Mouse (Mus musculus) embryonic facial prominence, embryonic 12.5 days (tissue): ENCODE measurements around the gene Sema4g. TPM values are rescaled to one million over a fixed set of nuclear protein-coding genes. Genes with fewer than 3 reads are reported as not detected.

Experiments
- ATAC-seq: fragments of 200-750 bp; cut with Nextera tagmentation; 2 replicates; pipeline ENCODE4 v1.8.0; 2017; ENCODE audit not compliant: insufficient number of reproducible peaks, insufficient read depth, low FRiP score, low TSS enrichment
- H3K27ac ChIP-seq: fragments of 300-500 bp; sonication (generic); 2 replicates; pipeline ENCODE4 v1.5.1; 2016; ENCODE audit warnings: mild to moderate bottlenecking
- H3K27me3 ChIP-seq: fragments of 300-500 bp; sonication (generic); 2 replicates; pipeline ENCODE4 v1.6.1; 2016; ENCODE audit warnings: mild to moderate bottlenecking, moderate library complexity
- H3K36me3 ChIP-seq: fragments of 300-500 bp; sonication (generic); 2 replicates; pipeline ENCODE4 v1.6.1; 2016; ENCODE audit warnings: mild to moderate bottlenecking
- H3K4me1 ChIP-seq: fragments of 300-500 bp; sonication (generic); 2 replicates; pipeline ENCODE4 v1.6.1; 2016
- H3K4me2 ChIP-seq: fragments of 300-500 bp; sonication (generic); replicated peaks from 2 replicates; pipeline ENCODE4 v1.6.1; 2016; ENCODE audit warnings: mild to moderate bottlenecking, moderate library complexity
- H3K4me3 ChIP-seq: fragments of 300-500 bp; sonication (generic); 2 replicates; pipeline ENCODE4 v1.5.1; 2016; ENCODE audit warnings: mild to moderate bottlenecking
- H3K9ac ChIP-seq: fragments of 300-500 bp; sonication (generic); 2 replicates; pipeline ENCODE4 v1.6.1; 2016; ENCODE audit warnings: mild to moderate bottlenecking, moderate library complexity
- H3K9me3 ChIP-seq: fragments of 300-500 bp; sonication (generic); 2 replicates; pipeline ENCODE4 v1.6.1; 2016; ENCODE audit warnings: mild to moderate bottlenecking, moderate library complexity
- WGBS: fragments of 180-500 bp; shearing (Covaris S2); methylation state at CpG from one replicate; pipeline ENCODE4 v1.1.7; 2016; 5-methylcytosine and 5-hydroxymethylcytosine counted together
- polyA plus RNA-seq: library from polyadenylated mRNA; unstranded; fragments of >200 nt; fragmentation: Nextera tagmentation; extraction: Ambion mirVana; gene quantifications from 2 replicates; pipeline ENCODE4 v1.2.1, GENCODE M21; 2016

Sema4g gene
- polyA plus RNA-seq, 1 experiment from 2014 or later: 7.0 TPM

DNA sequence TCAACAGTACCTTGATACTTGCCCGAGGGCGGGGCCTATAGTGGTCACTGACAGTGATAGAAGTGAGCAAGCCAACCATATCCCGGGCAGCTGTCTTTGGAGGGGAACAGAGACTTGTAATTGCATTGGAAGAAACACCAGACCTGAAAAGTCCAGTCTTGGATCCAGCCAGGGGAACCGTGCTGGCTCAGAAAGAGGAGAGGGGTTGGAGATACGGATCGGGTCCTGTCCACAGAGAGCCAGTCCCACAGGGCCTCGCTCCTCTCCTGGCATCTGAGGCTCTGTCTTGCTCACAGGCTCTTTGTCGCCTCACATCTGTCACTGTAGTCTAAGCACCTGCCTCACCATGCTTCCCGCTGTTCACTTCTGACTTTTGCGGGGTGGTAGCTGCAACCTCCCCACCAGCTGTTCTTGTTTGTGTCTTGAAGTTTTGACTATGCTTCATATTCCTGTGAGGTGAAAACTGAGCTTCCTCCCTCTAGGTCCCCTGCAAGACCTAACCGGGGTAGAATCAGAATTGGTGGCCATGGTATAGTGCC is 55.6 kb downstream of the Sema4g start:
- no peaks in the 10 kb centered on the region for H3K9me3 ChIP-seq
- 64% methylated on average over 11 of the region's 11 CpGs for WGBS
- no peak overlapping the region for H3K4me3 ChIP-seq
- H3K4me1 ChIP-seq: peaks cover 24% of the 10 kb centered on the region
- no peak overlapping the region for H3K27ac ChIP-seq
- ATAC-seq: no peak
- H3K4me2 ChIP-seq: no peak overlapping the region
- peaks cover 46% of the 10 kb centered on the region for H3K27me3 ChIP-seq
- H3K9ac ChIP-seq: no peak overlapping the region
- no peaks in the 10 kb centered on the region for H3K36me3 ChIP-seq

DNA sequence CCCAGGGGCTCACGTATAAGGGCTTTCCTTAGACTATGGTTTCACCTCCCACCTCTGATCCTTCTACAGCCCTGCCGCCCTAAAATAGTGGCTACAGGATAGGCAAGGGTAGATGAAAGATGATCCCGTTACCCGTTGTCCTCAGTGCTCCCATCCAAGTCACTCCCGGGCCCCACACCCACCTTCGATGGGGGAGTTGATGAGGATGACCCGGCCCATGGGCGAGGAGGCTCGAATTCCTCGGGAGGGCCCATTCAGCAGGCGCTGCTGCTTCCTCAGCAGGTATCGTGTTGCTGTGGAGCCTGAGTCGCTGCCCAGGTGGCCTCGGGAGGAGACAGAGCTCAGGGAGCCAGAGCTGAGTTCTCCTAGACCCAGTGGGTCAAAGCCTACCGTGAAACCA is 56.3 kb downstream of the Sema4g start:
- H3K9ac ChIP-seq: no peak overlapping the region
- H3K36me3 ChIP-seq: no peaks in the 10 kb centered on the region
- H3K27ac ChIP-seq: no peak overlapping the region
- no peak overlapping the region for H3K4me2 ChIP-seq
- peaks cover 38% of the 10 kb centered on the region for H3K27me3 ChIP-seq
- no peaks in the 10 kb centered on the region for H3K9me3 ChIP-seq
- peaks cover 24% of the 10 kb centered on the region for H3K4me1 ChIP-seq
- ATAC-seq: no peak
- WGBS: 37% methylated on average over 15 of the region's 15 CpGs
- no peak overlapping the region for H3K4me3 ChIP-seq

DNA sequence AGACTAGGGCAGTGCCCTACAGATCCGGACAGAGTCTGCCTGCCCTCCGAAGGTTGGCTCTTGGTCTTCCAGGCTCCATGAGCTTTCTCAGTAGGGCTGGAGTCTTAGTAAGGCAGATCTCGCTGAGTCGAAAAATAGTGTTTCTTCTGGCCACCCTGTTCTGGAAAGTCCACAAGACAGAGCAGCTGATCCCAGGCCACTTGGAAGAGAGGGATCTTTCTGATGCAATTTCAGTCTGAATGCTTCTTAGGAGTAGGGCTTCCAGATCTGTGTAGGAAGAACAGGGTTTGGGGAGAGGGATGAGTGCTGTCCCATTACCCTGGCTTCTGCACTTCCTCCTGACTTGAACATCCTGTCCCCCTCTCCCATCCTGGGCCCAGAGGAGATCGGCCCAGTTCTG is 56.8 kb downstream of the Sema4g start, which contains the start of gene Pdzd7:
Gene Pdzd7 (minus strand): TSS at position 67 of the 400 bp plus-strand sequence.
- H3K4me2 ChIP-seq: peak within 1 kb of the TSS; percentile 79
- H3K27me3 ChIP-seq: peaks cover 34% of the 10 kb centered on the region
- ATAC-seq: no peak
- peak within 1 kb of the TSS; percentile 52 for H3K4me3 ChIP-seq
- no peaks in the 10 kb centered on the region for H3K36me3 ChIP-seq
- peaks cover 24% of the 10 kb centered on the region for H3K4me1 ChIP-seq
- no peaks in the 10 kb centered on the region for H3K9me3 ChIP-seq
- 0 out of 2 replicates have a peak within 1 kb of the TSS, but pooled peaks have one; percentile 52 for H3K9ac ChIP-seq
- no peak within 1 kb of the TSS for H3K27ac ChIP-seq
- 76% methylated on average over 5 of the region's 5 CpGs for WGBS

DNA sequence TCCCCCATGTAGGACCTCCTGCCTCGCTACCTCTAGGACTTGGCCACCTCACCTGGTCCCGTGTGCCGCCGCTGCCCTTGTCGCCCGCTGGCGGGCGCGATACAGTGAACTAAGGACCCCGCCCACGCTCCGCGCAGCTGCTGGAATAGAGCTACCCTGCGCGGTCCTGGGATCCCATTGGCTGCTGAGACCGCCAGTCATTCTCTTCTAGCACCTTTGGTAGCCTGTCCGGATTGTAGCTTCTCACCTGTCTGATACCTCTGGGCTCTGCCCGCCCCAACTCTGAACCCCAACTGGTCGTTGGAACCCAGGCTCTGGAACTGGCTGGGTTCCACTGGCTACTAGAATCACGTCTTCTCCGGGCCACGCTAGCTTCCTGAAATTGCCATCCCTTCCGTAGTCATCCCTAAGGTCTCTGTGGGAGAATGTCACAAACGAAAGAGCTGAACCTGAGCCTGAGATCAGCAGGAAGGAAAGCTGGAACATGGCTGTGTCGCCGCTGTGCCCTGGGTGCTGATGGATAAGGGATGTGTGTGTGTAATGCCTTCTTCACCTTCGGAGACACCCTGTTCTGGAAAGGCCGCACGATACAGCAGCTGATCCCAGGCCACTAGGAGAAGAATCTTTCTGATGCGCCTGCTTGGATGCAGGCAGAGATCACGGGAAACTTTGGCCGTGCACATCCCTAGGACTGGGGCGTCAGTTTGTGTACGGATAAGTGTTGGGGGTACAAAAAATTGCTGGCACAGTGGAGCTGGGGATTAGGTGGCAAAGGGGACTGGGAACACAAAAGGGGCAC is 57.8 kb downstream of the Sema4g start:
- H3K27me3 ChIP-seq: peaks cover 27% of the 10 kb centered on the region

DNA sequence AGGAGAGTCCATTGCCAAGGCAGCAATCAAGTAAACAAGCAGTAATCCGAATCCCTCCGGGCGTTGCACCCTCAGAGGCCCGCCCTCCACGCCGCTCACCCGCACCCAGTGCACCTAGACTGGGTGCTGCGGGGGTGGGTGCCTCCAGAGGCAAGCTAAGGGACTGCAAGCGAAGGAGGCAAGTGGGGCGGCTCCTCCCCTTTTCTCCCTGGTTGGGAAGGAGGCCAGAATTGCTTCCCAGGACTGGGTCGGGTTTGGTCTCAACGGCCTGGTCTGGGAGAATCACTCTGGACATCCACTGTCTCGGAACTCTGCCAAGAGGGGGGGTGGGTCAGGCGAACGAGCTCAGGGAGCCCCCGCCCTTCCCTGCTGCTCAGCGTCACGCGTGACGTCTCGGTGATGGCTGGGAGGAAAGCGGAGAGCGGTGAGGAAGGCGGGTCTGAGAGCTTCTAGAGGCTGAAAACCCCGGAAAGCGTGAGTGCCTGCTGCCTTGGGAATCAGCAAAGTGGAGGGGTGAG is 58.6 kb downstream of the Sema4g start, which contains the start of gene Sfxn3:
Gene Sfxn3 (plus strand): TSS at position 87 of the 518 bp plus-strand sequence.
- Histone ChIP-seq H3K27ac (peak within 1 kb of the TSS; percentile 86), H3K4me1 (peaks cover 24% of the 10 kb centered on the region), H3K27me3 (peaks cover 26% of the 10 kb centered on the region), H3K36me3 (peaks cover 3% of the 10 kb centered on the region), H3K4me3 (peak within 1 kb of the TSS; percentile 52), H3K9me3 (no peaks in the 10 kb centered on the region), H3K9ac (peak within 1 kb of the TSS; percentile 52), H3K4me2 (peak within 1 kb of the TSS; percentile 79)
- 1% methylated on average over 26 of the region's 26 CpGs for WGBS
- peak; percentile 68 for ATAC-seq

More for the DNA sequence above, 57.8 kb downstream of the Sema4g start:
- peaks cover 24% of the 10 kb centered on the region for H3K4me1 ChIP-seq
- peak; percentile 50; the same call in 1 of the 2 replicates for ATAC-seq
- peak overlapping the region; percentile 79 for H3K4me2 ChIP-seq
- H3K9ac ChIP-seq: peak overlapping the region; percentile 52
- WGBS: 3% methylated on average over 34 of the region's 34 CpGs
- H3K9me3 ChIP-seq: no peaks in the 10 kb centered on the region
- H3K4me3 ChIP-seq: peak overlapping the region; percentile 52
- H3K27ac ChIP-seq: 0 out of 2 replicates have a peak overlapping the region, but pooled peaks have one; percentile 86
- H3K36me3 ChIP-seq: no peaks in the 10 kb centered on the region

DNA sequence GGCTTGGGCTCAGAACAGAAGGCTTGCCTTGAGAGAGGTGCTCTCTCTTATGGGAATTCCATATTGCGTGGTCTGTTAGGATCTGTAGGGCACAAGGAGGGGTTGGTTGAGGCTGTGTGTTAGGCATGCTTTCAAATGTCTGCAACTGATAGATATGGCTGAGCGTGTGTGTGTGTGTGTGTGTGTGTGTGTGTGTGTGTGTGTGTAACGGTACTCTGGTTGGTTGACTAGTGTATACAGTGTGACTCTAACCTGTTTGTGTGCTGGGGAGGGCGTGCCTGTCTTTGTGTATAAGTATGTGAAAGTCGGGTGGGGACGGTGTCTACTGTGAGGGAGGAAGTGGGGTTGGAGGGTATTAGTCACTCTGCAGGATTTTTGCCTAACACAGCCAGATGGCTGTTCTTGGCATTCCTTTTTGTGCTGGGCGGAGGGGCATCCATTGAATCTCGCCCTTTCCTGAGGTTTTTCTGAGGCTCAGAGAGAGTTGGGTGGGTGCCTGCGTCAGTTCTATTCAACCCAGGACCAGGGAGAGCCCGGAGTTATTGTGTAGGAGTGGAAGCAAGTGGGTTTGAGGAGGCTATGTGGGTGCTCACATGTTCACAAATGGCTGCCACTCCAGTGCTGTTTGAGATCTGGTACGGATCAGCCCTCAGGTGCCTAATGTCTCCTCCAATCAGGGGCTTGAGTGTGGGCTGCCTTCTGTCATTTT is 59.2 kb downstream of the Sema4g start:
- peak overlapping the region; percentile 52 for H3K4me3 ChIP-seq
- peak; percentile 64 for ATAC-seq
- no peaks in the 10 kb centered on the region for H3K9me3 ChIP-seq
- peak overlapping the region; percentile 86 for H3K27ac ChIP-seq
- H3K4me2 ChIP-seq: peak overlapping the region; percentile 79
- 42% methylated on average over 11 of the region's 11 CpGs for WGBS
- peaks cover 24% of the 10 kb centered on the region for H3K4me1 ChIP-seq
- peak overlapping the region; percentile 52 for H3K9ac ChIP-seq
- peaks cover 26% of the 10 kb centered on the region for H3K27me3 ChIP-seq
- peaks cover 5% of the 10 kb centered on the region for H3K36me3 ChIP-seq

DNA sequence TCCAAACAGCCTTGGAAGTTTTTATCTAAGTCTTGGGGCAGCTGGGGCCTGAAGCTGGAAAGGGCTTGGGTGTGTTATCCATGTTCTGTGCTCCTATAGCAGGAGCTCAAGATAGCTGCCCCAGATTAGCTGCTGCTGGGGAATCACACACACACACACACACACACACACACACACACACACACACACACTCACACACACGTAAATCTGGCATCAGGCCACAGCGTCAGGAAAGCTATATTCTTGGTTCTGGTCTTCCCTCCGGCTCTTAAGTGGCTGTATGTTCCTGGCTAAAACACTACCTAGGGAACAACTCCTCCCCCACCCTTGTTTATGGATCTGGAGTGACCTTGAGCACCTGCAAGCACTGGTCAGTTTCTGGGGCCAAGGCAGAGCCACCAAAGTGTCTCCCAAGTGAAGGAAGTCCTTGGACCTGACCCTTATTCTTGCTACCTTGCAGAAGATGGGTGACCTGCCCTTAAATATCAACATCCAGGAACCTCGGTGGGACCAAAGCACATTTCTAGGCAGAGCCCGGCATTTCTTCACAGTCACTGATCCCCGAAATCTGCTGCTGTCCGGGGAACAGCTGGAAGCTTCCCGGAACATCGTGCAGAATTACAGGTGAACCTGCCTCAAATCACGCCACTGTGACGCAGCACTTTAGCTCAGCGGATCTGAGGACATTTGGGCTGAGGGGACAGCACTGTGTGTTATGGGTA is 59.9 kb downstream of the Sema4g start:
- H3K9me3 ChIP-seq: no peaks in the 10 kb centered on the region
- H3K27ac ChIP-seq: no peak overlapping the region
- 80% methylated on average over 12 of the region's 12 CpGs for whole genome bisulfite sequencing
- peaks cover 10% of the 10 kb centered on the region for H3K36me3 ChIP-seq
- H3K4me3 ChIP-seq: peak overlapping the region; percentile 52
- H3K27me3 ChIP-seq: peaks cover 26% of the 10 kb centered on the region
- peak overlapping the region; percentile 52; the same call in 1 of the 2 replicates for H3K9ac ChIP-seq
- no peak for ATAC-seq
- H3K4me2 ChIP-seq: peak overlapping the region; percentile 79
- peaks cover 24% of the 10 kb centered on the region for H3K4me1 ChIP-seq

DNA sequence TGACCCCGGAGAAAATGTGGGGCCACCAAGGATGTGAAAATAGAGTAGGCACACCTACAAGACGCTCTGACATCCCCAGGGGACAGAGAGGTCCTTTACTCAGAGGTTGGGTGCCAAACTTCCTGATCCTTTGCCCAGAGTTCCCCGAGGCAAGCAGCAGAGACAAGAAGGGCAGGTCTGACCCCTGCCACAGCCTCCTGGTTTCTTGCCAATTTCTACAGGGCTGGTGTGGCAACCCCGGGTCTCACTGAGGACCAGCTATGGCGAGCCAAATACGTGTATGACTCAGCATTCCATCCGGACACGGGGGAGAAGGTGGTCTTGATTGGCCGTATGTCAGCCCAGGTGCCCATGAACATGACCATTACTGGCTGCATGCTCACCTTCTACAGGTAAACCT is 60.6 kb downstream of the Sema4g start:
- Histone ChIP-seq H3K36me3 (peaks cover 10% of the 10 kb centered on the region), H3K27ac (no peak overlapping the region), H3K4me1 (peaks cover 24% of the 10 kb centered on the region), H3K9ac (no peak overlapping the region), H3K27me3 (peaks cover 22% of the 10 kb centered on the region), H3K4me2 (no peak overlapping the region), H3K4me3 (no peak overlapping the region), H3K9me3 (no peaks in the 10 kb centered on the region)
- ATAC-seq: no peak
- 67% methylated on average over 9 of the region's 9 CpGs for WGBS

Other genes starting within 250 kb of the Sema4g start
- 0.55 and 0.95 TPM in 2 replicates for gene Pax2, start 233.1 kb upstream of the Sema4g start, polyA plus RNA-seq
- 50.1 and 51.6 TPM in 2 replicates for gene Slf2, start 58.0 kb upstream of the Sema4g start, polyA plus RNA-seq
- 28.6 and 29.1 TPM in 2 replicates for gene Twnk, start 16.6 kb downstream of the Sema4g start, polyA plus RNA-seq
- gene Mrpl43, start 17.3 kb downstream of the Sema4g start, polyA plus RNA-seq: 74.5 and 75.8 TPM in 2 replicates
- 107 and 112 TPM in 2 replicates for gene Lzts2, start 25.3 kb downstream of the Sema4g start, polyA plus RNA-seq
- 0.29 and 0.52 TPM in 2 replicates for gene Pdzd7, start 56.6 kb downstream of the Sema4g start, polyA plus RNA-seq
- 24.3 and 25.1 TPM in 2 replicates for gene Sfxn3, start 58.4 kb downstream of the Sema4g start, polyA plus RNA-seq
- gene Kazald1, start 86.1 kb downstream of the Sema4g start, polyA plus RNA-seq: 7.0 and 8.4 TPM in 2 replicates
- gene Tlx1, start 161.6 kb downstream of the Sema4g start, polyA plus RNA-seq: 2.8 and 3.8 TPM in 2 replicates
- gene Lbx1, start 246.7 kb downstream of the Sema4g start, polyA plus RNA-seq: 0.64 and 1.2 TPM in 2 replicates